Mouse (Mus musculus) myocyte (in vitro differentiated cells): ENCODE data around the gene Actr5. TPM values are rescaled to one million over a fixed set of nuclear protein-coding genes. Genes with fewer than 3 reads are reported as not detected.

Experiments
- H3K27me3 ChIP-seq: one replicate; pipeline ENCODE4 v1.6.1; 2011; ENCODE audit not compliant: control insufficient read depth, insufficient read depth, insufficient read length
- H3K36me3 ChIP-seq: one replicate; pipeline ENCODE4 v1.6.1; 2011; ENCODE audit not compliant: control insufficient read depth, insufficient read depth
- H3K4me2 ChIP-seq: one replicate; pipeline ENCODE4 v1.6.1; 2011; ENCODE audit warnings: low read depth, control low read depth
- H3K4me3 ChIP-seq: one replicate; pipeline ENCODE4 v1.5.1; 2011; ENCODE audit warnings: mild to moderate bottlenecking, control low read depth, moderate library complexity
- H3K79me2 ChIP-seq: one replicate; pipeline ENCODE4 v1.6.1; 2011; ENCODE audit not compliant: control insufficient read depth, insufficient read depth
- H3ac ChIP-seq: one replicate; pipeline ENCODE4 v1.6.1; 2011; ENCODE audit not compliant: control insufficient read depth, insufficient read length
- CEBPB ChIP-seq: IDR thresholded peaks from 2 replicates; pipeline ENCODE4 v1.6.1; 2011; ENCODE audit warnings: mild to moderate bottlenecking, moderate library complexity; ENCODE audit not compliant: poor library complexity, insufficient read depth, severe bottlenecking
- E2F4 ChIP-seq: IDR thresholded peaks from one replicate; pipeline ENCODE4 v1.6.1; 2011; ENCODE audit warnings: mild to moderate bottlenecking, control low read depth, moderate library complexity; ENCODE audit not compliant: insufficient read depth
- MAX ChIP-seq: IDR thresholded peaks from one replicate; pipeline ENCODE4 v1.6.1; 2011; ENCODE audit warnings: low read depth, mild to moderate bottlenecking, control low read depth
- MYOD1 ChIP-seq, 3 experiments: IDR thresholded peaks; one replicate each; pipeline ENCODE4 v1.6.1; 2011; ENCODE audit warnings: control low read depth in 2 of 3, low read depth in 2 of 3, mild to moderate bottlenecking in 2 of 3, moderate library complexity in 1 of 3; ENCODE audit not compliant: insufficient read length in 2 of 3, control insufficient read depth in 1 of 3
- MYOG ChIP-seq, 3 experiments: IDR thresholded peaks; one replicate each; pipeline ENCODE4 v1.6.1; 2011; ENCODE audit warnings: control low read depth in 2 of 3, low read depth in 2 of 3, mild to moderate bottlenecking in 2 of 3; ENCODE audit not compliant: insufficient read length in 2 of 3, control insufficient read depth in 1 of 3, insufficient read depth in 1 of 3
- POLR2A ChIP-seq: IDR thresholded peaks from one replicate; pipeline ENCODE4 v1.6.1; 2011; ENCODE audit warnings: low read depth, mild to moderate bottlenecking, control low read depth, moderate library complexity; ENCODE audit not compliant: insufficient read length
- POLR2AphosphoS2 ChIP-seq: IDR thresholded peaks from one replicate; pipeline ENCODE4 v1.6.1; 2011; ENCODE audit warnings: low read depth, control low read depth; ENCODE audit not compliant: insufficient read length
- REST ChIP-seq: IDR thresholded peaks from one replicate; pipeline ENCODE4 v1.6.1; 2011; ENCODE audit warnings: mild to moderate bottlenecking, control low read depth, moderate library complexity; ENCODE audit not compliant: insufficient read depth, insufficient read length
- SRF ChIP-seq: IDR thresholded peaks from one replicate; pipeline ENCODE4 v1.6.1; 2011; ENCODE audit warnings: low read depth; ENCODE audit not compliant: control insufficient read depth, insufficient read length
- TCF12 ChIP-seq: IDR thresholded peaks from one replicate; pipeline ENCODE4 v1.6.1; 2011; ENCODE audit warnings: mild to moderate bottlenecking, control low read depth; ENCODE audit not compliant: poor library complexity, insufficient read depth, severe bottlenecking
- TCF3 ChIP-seq: IDR thresholded peaks from one replicate; pipeline ENCODE4 v1.6.1; 2011; ENCODE audit warnings: low read depth, control low read depth; ENCODE audit not compliant: insufficient read length
- USF1 ChIP-seq: IDR thresholded peaks from one replicate; pipeline ENCODE4 v1.6.1; 2011; ENCODE audit warnings: low read depth, mild to moderate bottlenecking, control low read depth, moderate library complexity
- polyA plus RNA-seq: library from polyadenylated mRNA; unstranded; fragments of >200 nt; fragmentation: generic; extraction: Trizol; gene quantifications from one replicate; pipeline ENCODE4 v1.2.1, GENCODE M21; 2012; ENCODE audit warnings: missing spikeins

Gene Actr5
- polyA plus RNA-seq, 1 experiment, result 6.5 TPM

- H3K79me2 ChIP-seq, result no peaks in the 10 kb centered on the region
- no peak for TF ChIP-seq E2F4
- no peak for TF ChIP-seq POLR2AphosphoS2
- no peak for TF ChIP-seq SRF
- TF ChIP-seq TCF3, result no peak
- no peak for TF ChIP-seq CEBPB
- TF ChIP-seq MYOD1 (IDR thresholded peaks at IDR 0.05; ENCODE audit: control insufficient read depth in 1 of 3, insufficient read length in 2 of 3, low read depth in 2 of 3), result no peak
- TF ChIP-seq USF1, result no peak
- TF ChIP-seq REST, result no peak
- TF ChIP-seq MYOG (IDR thresholded peaks at IDR 0.05; ENCODE audit: control insufficient read depth in 1 of 3, insufficient read depth in 1 of 3, insufficient read length in 2 of 3, low read depth in 2 of 3), result no peak
- no peak for TF ChIP-seq POLR2A
- no peak for TF ChIP-seq MAX
- H3K4me2 ChIP-seq, result no peak within 1 kb of the TSS
- no peak within 1 kb of the TSS for H3K4me3 ChIP-seq
- no peak within 1 kb of the TSS for H3ac ChIP-seq
- H3K27me3 ChIP-seq, result peaks cover 74% of the 10 kb centered on the region
- no peaks in the 10 kb centered on the region for H3K36me3 ChIP-seq
These were observed 14.0 kb upstream of the Actr5 start, which contains the start of gene Slc32a1 for GRCm38 (mm10) chr2:158610488-158611325. Gene Slc32a1 (plus strand): TSS chr2:158610767.

GRCm38 (mm10) chr2:158611326-158611719 lies 13.4 kb upstream of the Actr5 start:
- Histone ChIP-seq H3K4me2 (no peak overlapping the region), H3K79me2 (no peaks in the 10 kb centered on the region), H3K36me3 (no peaks in the 10 kb centered on the region), H3ac (no peak overlapping the region), H3K4me3 (no peak overlapping the region), H3K27me3 (peaks cover 78% of the 10 kb centered on the region)
- TF ChIP-seq USF1, result no peak
- TF ChIP-seq CEBPB, result no peak
- no peak for TF ChIP-seq MYOG (IDR thresholded peaks at IDR 0.05; ENCODE audit: control insufficient read depth in 1 of 3, insufficient read depth in 1 of 3, insufficient read length in 2 of 3, low read depth in 2 of 3)
- no peak for TF ChIP-seq REST
- TF ChIP-seq POLR2AphosphoS2, result no peak

GRCm38 (mm10) chr2:158611726-158612670 lies 12.7 kb upstream of the Actr5 start:
- H3K36me3 ChIP-seq, result no peaks in the 10 kb centered on the region
- no peak overlapping the region for H3ac ChIP-seq
- no peak overlapping the region for H3K4me2 ChIP-seq
- TF ChIP-seq SRF, result no peak
- TF ChIP-seq USF1, result no peak
- TF ChIP-seq CEBPB, result no peak
- TF ChIP-seq MAX, result no peak
- no peak for TF ChIP-seq TCF3
- no peak for TF ChIP-seq MYOG (IDR thresholded peaks at IDR 0.05; ENCODE audit: control insufficient read depth in 1 of 3, insufficient read depth in 1 of 3, insufficient read length in 2 of 3, low read depth in 2 of 3)
- no peak for TF ChIP-seq E2F4
- no peak for TF ChIP-seq POLR2AphosphoS2
- no peak for TF ChIP-seq REST
- no peak for TF ChIP-seq POLR2A
- no peak for TF ChIP-seq MYOD1 (IDR thresholded peaks at IDR 0.05; ENCODE audit: control insufficient read depth in 1 of 3, insufficient read length in 2 of 3, low read depth in 2 of 3)
- no peak for TF ChIP-seq TCF12
- peaks cover 80% of the 10 kb centered on the region for H3K27me3 ChIP-seq
- no peak overlapping the region for H3K4me3 ChIP-seq
- H3K79me2 ChIP-seq, result no peaks in the 10 kb centered on the region

GRCm38 (mm10) chr2:158612671-158613250 lies 11.9 kb upstream of the Actr5 start:
- H3K36me3 ChIP-seq, result no peaks in the 10 kb centered on the region
- H3ac ChIP-seq, result no peak overlapping the region
- H3K27me3 ChIP-seq, result peaks cover 86% of the 10 kb centered on the region
- no peak overlapping the region for H3K4me3 ChIP-seq
- no peaks in the 10 kb centered on the region for H3K79me2 ChIP-seq
- TF ChIP-seq USF1 (no peak), E2F4 (no peak), POLR2A (no peak), POLR2AphosphoS2 (no peak), MYOG (IDR thresholded peaks at IDR 0.05; ENCODE audit: control insufficient read depth in 1 of 3, insufficient read depth in 1 of 3, insufficient read length in 2 of 3, low read depth in 2 of 3) (no peak), MYOD1 (IDR thresholded peaks at IDR 0.05; ENCODE audit: control insufficient read depth in 1 of 3, insufficient read length in 2 of 3, low read depth in 2 of 3) (no peak), REST (no peak)
- no peak overlapping the region for H3K4me2 ChIP-seq
